Mouse (Mus musculus): Measurements from ENCODE around the gene Wdr34.

Gene Wdr34

GRCm38 (mm10) chr2:30026997-30027396 is 21.7 kb downstream of the Wdr34 start:
- no peak for DNase-seq

GRCm38 (mm10) chr2:30025454-30025853 is 23.2 kb downstream of the Wdr34 start:
- DNase-seq: no peak

- DNase-seq: no peak
Observed at GRCm38 (mm10) chr2:30014326-30014966, 34.2 kb downstream of the Wdr34 start.

- DNase-seq: no peak
Observed at GRCm38 (mm10) chr2:30010840-30011281, 37.8 kb downstream of the Wdr34 start.

- DNase-seq: no peak
Observed at GRCm38 (mm10) chr2:30009101-30009500, 39.6 kb downstream of the Wdr34 start.

- DNase-seq: no peak
Observed at GRCm38 (mm10) chr2:29991962-29992361, 56.7 kb downstream of the Wdr34 start.

Measured in kidney, adult 18-20 months (tissue).